Mouse (Mus musculus) hindbrain, embryonic 16.5 days (tissue): ENCODE results near the gene Snta1. TPM values are rescaled to one million over a fixed set of nuclear protein-coding genes. Genes with fewer than 3 reads are reported as not detected.
A peak's percentile ranks its signal among the peaks of the same experiment; 100 is the strongest.

Experiments used
- ATAC-seq: fragments of 200-750 bp; cut with Nextera tagmentation; 2 replicates; pipeline ENCODE4 v1.8.0; 2017; ENCODE audit warnings: moderate TSS enrichment, moderate library complexity
- H3K27ac ChIP-seq: fragments of 300-500 bp; sonication (generic); 2 replicates; pipeline ENCODE4 v1.5.1; 2014; ENCODE audit warnings: low read depth, mild to moderate bottlenecking, control low read depth, low read length, moderate library complexity
- H3K27me3 ChIP-seq: fragments of 300-500 bp; sonication (generic); replicated peaks from 2 replicates; pipeline ENCODE4 v1.6.1; 2014; ENCODE audit warnings: low read length; ENCODE audit not compliant: control insufficient read depth, insufficient read depth
- H3K36me3 ChIP-seq: fragments of 300-500 bp; sonication (generic); 2 replicates; pipeline ENCODE4 v1.6.1; 2014; ENCODE audit warnings: mild to moderate bottlenecking, low read length, moderate library complexity, mixed read lengths; ENCODE audit not compliant: control insufficient read depth, insufficient read depth
- H3K4me1 ChIP-seq: fragments of 300-500 bp; sonication (generic); 2 replicates; pipeline ENCODE4 v1.6.1; 2014; ENCODE audit warnings: low read depth, low read length; ENCODE audit not compliant: control insufficient read depth, insufficient read depth
- H3K4me2 ChIP-seq: fragments of 300-500 bp; sonication (generic); 2 replicates; pipeline ENCODE4 v1.6.1; 2014; ENCODE audit warnings: mild to moderate bottlenecking, low read length, control low read depth, moderate library complexity
- H3K4me3 ChIP-seq: fragments of 300-500 bp; sonication (generic); 2 replicates; pipeline ENCODE4 v1.5.1; 2014; ENCODE audit warnings: mild to moderate bottlenecking, low read length, control low read depth, moderate library complexity
- H3K9ac ChIP-seq: fragments of 300-500 bp; sonication (generic); 2 replicates; pipeline ENCODE4 v1.6.1; 2014; ENCODE audit warnings: low read depth, mild to moderate bottlenecking, control low read depth, low read length, moderate library complexity
- H3K9me3 ChIP-seq: fragments of 300-500 bp; sonication (generic); 2 replicates; pipeline ENCODE4 v1.6.1; 2014; ENCODE audit warnings: mild to moderate bottlenecking, low read length, moderate library complexity; ENCODE audit not compliant: control insufficient read depth
- WGBS: fragments of 180-500 bp; shearing (Covaris S2); extraction: QIAGEN DNeasy Blood & Tissue Kit; methylation state at CpG from one replicate; pipeline ENCODE4 v1.1.7; 2014; 5-methylcytosine and 5-hydroxymethylcytosine counted together
- polyA plus RNA-seq: library from polyadenylated mRNA; unstranded; fragments of >200 nt; fragmentation: Nextera tagmentation; extraction: Ambion mirVana; gene quantifications from 2 replicates; pipeline ENCODE4 v1.2.1, GENCODE M21; 2015

Snta1 gene
- 14.0 and 15.1 TPM in 2 replicates for polyA plus RNA-seq

DNA sequence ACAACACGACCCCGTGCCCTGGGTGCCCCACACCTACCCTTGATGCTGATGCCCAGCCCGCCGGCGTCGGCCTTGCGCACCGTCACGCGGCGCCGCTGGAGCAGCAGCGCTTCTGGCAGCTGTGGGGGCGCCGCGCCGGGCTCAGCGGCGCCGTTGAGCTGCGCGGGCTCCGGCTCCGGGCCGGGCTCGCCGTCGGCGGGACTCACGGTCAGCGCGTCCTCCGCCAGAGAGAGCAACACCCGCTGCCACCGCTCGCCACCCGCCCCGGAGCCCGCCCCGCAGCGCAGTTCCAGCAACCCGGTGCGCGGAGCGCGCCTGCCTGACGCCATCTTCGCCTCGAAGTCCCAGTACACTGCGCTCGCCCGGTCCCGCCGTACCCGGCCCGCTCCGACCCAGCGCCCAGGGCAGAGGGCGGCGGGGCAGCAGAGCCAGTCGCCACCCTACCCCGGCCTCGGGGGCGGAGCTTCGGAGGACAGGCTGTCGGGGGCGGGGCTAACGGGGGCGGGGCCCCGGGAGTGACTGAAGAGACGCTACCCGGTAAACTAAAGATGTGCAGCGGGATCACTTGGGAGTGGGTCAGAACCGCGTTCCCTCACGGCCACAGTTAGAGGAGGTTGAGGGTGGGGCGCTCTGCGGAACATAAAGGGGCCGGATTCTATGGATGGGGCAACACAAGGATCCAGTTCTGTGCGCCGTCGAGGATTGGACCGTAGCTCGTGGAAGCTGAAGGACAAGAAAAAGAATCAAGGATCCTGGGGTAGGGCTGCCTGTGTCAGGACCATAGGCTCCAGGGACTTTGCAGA is at the start of gene Snta1:
TSS of gene Snta1 (minus strand) at position 457 of the 803 bp plus-strand sequence.
- H3K4me1 ChIP-seq: peaks cover 17% of the 10 kb centered on the region
- no peaks in the 10 kb centered on the region for H3K36me3 ChIP-seq
- H3K4me2 ChIP-seq: peak within 1 kb of the TSS; percentile 66
- H3K9ac ChIP-seq: peak within 1 kb of the TSS; percentile 73
- 2% methylated on average over 66 of the region's 84 CpGs for WGBS
- ATAC-seq: peak; percentile 90
- no peaks in the 10 kb centered on the region for H3K27me3 ChIP-seq
- peak within 1 kb of the TSS; percentile 61 for H3K27ac ChIP-seq
- H3K4me3 ChIP-seq: peak within 1 kb of the TSS; percentile 74
- no peaks in the 10 kb centered on the region for H3K9me3 ChIP-seq

DNA sequence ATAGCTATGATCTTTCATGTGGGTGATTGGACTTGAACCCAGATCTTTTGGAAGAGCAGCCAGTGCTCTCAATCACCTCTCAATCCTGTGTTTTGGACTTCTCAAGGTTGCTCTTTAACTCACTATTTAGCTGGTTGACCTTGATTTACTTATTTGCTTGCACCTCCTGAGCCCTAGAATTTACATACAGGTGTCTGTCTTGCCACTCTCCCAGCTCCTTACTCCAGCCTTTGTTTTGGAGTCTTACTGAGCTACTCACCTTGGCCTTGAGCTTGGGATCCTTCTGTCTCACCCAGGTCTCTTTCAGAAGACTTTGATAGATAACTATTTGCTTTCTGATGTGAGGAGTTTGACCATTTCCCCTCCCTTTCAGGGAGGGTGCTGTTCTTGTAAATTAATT is 48.7 kb upstream of the Snta1 start:
- Histone ChIP-seq H3K9ac (no peak overlapping the region), H3K36me3 (no peaks in the 10 kb centered on the region), H3K9me3 (no peaks in the 10 kb centered on the region), H3K4me3 (no peak overlapping the region), H3K4me1 (peaks cover 18% of the 10 kb centered on the region), H3K27me3 (no peaks in the 10 kb centered on the region), H3K4me2 (no peak overlapping the region), H3K27ac (no peak overlapping the region)
- no peak for ATAC-seq

DNA sequence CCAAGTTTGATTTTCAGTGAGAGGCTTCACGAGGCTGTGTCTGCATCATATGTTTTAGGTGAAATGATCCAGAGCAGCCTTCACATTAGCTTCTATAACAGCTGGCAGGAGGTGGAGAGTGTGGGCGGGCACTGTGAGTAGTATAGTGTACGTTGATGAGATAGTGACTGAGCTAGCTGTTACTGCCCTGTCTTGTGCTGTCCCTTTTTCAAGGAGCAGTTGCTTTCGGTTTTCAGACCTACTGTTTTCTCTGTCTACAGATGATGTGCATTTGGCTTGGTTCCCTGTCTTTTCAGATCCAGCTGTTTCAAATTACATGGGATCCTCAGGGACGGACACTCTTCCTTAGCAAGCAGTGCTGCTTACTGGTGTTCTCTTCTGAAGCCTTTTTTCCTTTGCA is 47.9 kb upstream of the Snta1 start:
- 40% methylated on average over 5 of the region's 5 CpGs for WGBS
- no peaks in the 10 kb centered on the region for H3K36me3 ChIP-seq
- H3K27ac ChIP-seq: peak overlapping the region; percentile 10; the same call in 1 of the 2 replicates
- H3K9ac ChIP-seq: no peak overlapping the region
- H3K4me2 ChIP-seq: no peak overlapping the region
- ATAC-seq: no peak
- no peaks in the 10 kb centered on the region for H3K27me3 ChIP-seq
- no peaks in the 10 kb centered on the region for H3K9me3 ChIP-seq
- H3K4me3 ChIP-seq: no peak overlapping the region
- H3K4me1 ChIP-seq: peaks cover 14% of the 10 kb centered on the region

DNA sequence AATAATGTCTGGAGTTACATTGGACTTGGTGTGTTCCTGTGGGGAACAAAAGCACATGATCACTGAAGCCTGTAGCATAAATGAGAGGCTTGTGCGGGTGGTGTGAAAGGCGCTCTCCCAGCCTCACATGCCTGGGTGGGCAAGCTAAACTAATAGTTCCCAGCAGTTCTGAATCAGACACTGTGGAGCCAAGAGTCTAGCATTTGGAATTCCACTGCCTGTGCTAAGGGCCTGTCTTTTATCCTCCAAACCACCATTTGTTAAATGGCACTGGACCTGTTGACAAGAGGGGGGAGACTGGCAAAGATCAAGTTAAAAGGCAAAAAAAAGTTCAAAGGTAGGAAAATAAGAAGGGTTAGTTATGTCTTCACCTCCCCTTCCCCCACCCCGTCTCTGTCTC is 46.7 kb upstream of the Snta1 start:
- H3K27me3 ChIP-seq: no peaks in the 10 kb centered on the region
- H3K9ac ChIP-seq: no peak overlapping the region
- H3K4me3 ChIP-seq: no peak overlapping the region
- H3K27ac ChIP-seq: no peak overlapping the region; the same call in 1 of the 2 replicates
- peaks cover 9% of the 10 kb centered on the region for H3K4me1 ChIP-seq
- no peak overlapping the region for H3K4me2 ChIP-seq
- no peaks in the 10 kb centered on the region for H3K9me3 ChIP-seq
- no peaks in the 10 kb centered on the region for H3K36me3 ChIP-seq
- 42% methylated on average over 3 of the region's 3 CpGs for WGBS
- peak; percentile 72 for ATAC-seq

DNA sequence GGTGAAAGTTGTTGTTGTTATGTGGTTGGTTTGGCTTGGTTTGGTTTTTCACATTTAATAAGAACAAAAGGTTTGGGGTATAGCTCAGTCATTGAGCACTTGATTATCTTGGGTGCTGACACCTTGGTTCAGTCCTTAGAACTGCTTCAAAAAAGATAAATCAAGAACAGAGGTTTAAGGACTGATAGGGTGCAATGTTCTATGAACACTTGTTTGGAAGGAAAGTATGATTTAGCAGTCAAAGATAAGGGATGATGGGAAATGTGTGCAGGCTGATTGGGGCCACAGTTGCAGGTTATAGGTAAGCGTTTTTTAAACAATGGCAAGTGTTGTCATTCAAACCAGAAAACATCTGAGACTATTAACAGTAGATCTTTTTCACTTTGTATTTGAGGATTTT is 46.2 kb upstream of the Snta1 start:
- no peak overlapping the region for H3K27ac ChIP-seq
- H3K4me1 ChIP-seq: peaks cover 8% of the 10 kb centered on the region; the same call in 1 of the 2 replicates
- H3K27me3 ChIP-seq: no peaks in the 10 kb centered on the region
- no peaks in the 10 kb centered on the region for H3K36me3 ChIP-seq
- 63% methylated on average over 1 of the region's 1 CpGs for WGBS
- no peak overlapping the region for H3K4me2 ChIP-seq
- no peak for ATAC-seq
- no peak overlapping the region for H3K9ac ChIP-seq
- H3K4me3 ChIP-seq: no peak overlapping the region
- H3K9me3 ChIP-seq: no peaks in the 10 kb centered on the region

DNA sequence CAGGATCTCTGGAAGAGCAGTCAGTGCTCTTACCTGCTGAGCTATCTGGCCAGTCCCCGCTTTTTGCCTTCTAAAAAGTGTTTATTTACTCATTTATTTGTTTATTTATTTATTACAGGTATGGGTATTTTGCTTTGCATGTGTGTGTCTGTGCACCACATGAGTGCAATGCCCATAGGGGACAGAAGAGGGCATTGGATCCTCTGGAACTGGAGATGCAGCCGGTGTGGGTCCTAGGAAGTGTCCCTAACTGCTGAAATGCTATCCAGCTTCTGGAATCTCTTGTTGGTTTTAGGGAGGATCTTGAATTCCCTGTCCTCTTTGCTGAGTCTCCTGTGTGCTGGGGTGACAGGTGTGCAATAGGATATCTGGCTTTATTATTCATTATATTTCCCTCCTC is 45.1 kb upstream of the Snta1 start:
- no peaks in the 10 kb centered on the region for H3K9me3 ChIP-seq
- ATAC-seq: no peak
- H3K9ac ChIP-seq: no peak overlapping the region
- H3K36me3 ChIP-seq: peaks cover 3% of the 10 kb centered on the region; the same call in 1 of the 2 replicates
- H3K4me3 ChIP-seq: no peak overlapping the region
- peaks cover 8% of the 10 kb centered on the region; the same call in 1 of the 2 replicates for H3K4me1 ChIP-seq
- 86% methylated on average over 2 of the region's 2 CpGs for WGBS
- H3K4me2 ChIP-seq: no peak overlapping the region
- no peaks in the 10 kb centered on the region for H3K27me3 ChIP-seq
- no peak overlapping the region for H3K27ac ChIP-seq

DNA sequence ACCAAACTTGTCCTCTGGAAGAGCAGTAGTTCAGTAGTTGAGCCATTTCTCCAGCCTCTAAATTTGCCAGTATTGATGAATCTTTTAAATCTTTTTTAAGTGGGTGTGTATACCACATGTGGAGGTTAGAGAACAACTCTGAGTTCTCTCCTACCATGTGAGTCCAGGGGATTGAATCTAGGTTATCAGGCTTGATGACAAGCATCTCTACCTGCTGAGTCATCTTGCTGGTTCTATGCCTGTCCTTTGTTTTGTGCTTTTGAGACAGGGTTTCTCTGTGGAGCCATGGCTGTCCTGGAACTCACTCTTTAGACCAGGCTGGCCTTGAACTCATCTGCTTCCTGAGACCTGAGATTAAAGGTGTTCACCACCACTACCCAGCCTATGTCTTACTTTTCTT is 40.7 kb upstream of the Snta1 start:
- Histone ChIP-seq H3K36me3 (peaks cover 4% of the 10 kb centered on the region; the same call in 1 of the 2 replicates), H3K27me3 (no peaks in the 10 kb centered on the region), H3K9ac (no peak overlapping the region)

DNA sequence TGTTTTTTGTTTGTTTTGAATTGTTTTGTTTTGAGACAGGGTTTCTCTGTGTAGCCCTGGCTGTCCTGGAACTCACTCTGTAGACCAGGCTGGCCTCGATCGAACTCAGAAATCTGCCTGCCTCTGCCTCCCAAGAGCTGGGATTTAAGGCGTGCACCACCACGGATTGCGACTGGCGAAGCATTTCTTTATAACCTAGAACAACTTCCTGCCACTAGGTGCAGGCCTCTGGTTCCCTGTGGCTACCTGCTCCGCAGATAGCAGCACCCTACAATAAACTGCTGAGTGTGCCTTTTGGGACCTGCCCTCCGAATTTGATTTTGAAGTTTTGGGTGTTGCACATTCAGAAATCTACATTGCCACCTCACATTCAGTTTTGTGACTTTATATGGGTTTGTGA is 39.9 kb upstream of the Snta1 start:
- no peak overlapping the region for H3K4me2 ChIP-seq
- no peak overlapping the region for H3K4me3 ChIP-seq
- H3K4me1 ChIP-seq: no peaks in the 10 kb centered on the region
- ATAC-seq: no peak
- H3K36me3 ChIP-seq: peaks cover 4% of the 10 kb centered on the region; the same call in 1 of the 2 replicates
- no peaks in the 10 kb centered on the region for H3K9me3 ChIP-seq
- no peak overlapping the region for H3K27ac ChIP-seq
- no peak overlapping the region for H3K9ac ChIP-seq
- WGBS: 97% methylated on average over 8 of the region's 8 CpGs
- no peaks in the 10 kb centered on the region for H3K27me3 ChIP-seq

More for the DNA sequence above, 40.7 kb upstream of the Snta1 start:
- no peak for ATAC-seq
- H3K4me2 ChIP-seq: no peak overlapping the region
- no peaks in the 10 kb centered on the region for H3K4me1 ChIP-seq
- no peaks in the 10 kb centered on the region for H3K9me3 ChIP-seq
- H3K4me3 ChIP-seq: no peak overlapping the region
- no peak overlapping the region for H3K27ac ChIP-seq

DNA sequence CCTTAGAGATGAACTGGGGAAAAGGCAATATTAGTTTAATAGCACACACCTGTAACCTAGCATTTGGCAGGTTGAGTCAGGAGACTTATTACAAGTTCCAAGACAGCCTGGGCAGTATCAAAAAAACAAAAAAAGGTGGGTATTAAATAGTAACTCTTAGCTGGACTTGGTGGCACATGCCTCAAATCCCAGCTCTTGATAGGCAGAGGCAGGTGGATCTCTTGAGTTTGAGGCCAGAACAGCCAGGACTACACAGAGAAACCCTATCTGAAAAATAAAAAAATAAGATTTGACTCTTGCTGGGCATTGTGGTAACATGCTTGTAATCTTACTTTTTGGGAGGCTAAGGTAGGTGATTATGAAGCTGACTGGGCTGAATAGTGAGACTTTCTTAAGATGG is 32.6 kb upstream of the Snta1 start:
- H3K9ac ChIP-seq: no peak overlapping the region
- no peak overlapping the region for H3K27ac ChIP-seq
- H3K4me3 ChIP-seq: no peak overlapping the region
- ATAC-seq: no peak
- peaks cover 12% of the 10 kb centered on the region for H3K4me1 ChIP-seq
- no peaks in the 10 kb centered on the region; the same call in 1 of the 2 replicates for H3K36me3 ChIP-seq
- no peak overlapping the region for H3K4me2 ChIP-seq
- H3K27me3 ChIP-seq: no peaks in the 10 kb centered on the region
- H3K9me3 ChIP-seq: no peaks in the 10 kb centered on the region
